Mouse (Mus musculus) ZHBTc4 (cell line): ENCODE results near the gene Cln5.

ENCODE experiments used
- DNase-seq: peaks from one replicate; pipeline ENCODE4 v3.0.0-alpha.2; 2011; ENCODE audit warnings: low read depth, low spot score

Gene Cln5

GRCm38 (mm10) chr14:103078006-103078912 is 8.2 kb downstream of the Cln5 start:
- DNase-seq, result peak; percentile 82

GRCm38 (mm10) chr14:103079209-103079977 is 9.4 kb downstream of the Cln5 start:
- DNase-seq, result no peak

- no peak for DNase-seq
These were observed 16.0 kb downstream of the Cln5 start for GRCm38 (mm10) chr14:103085840-103086533.

- DNase-seq, result no peak
These were observed 16.8 kb downstream of the Cln5 start for GRCm38 (mm10) chr14:103086671-103087324.

GRCm38 (mm10) chr14:103087846-103088245 is 17.8 kb downstream of the Cln5 start:
- DNase-seq, result no peak

- peak; percentile 90 for DNase-seq
These were observed 18.6 kb downstream of the Cln5 start for GRCm38 (mm10) chr14:103088624-103089023.

GRCm38 (mm10) chr14:103093236-103093635 is 23.2 kb downstream of the Cln5 start:
- peak; percentile 61 for DNase-seq

GRCm38 (mm10) chr14:103093670-103094069 is 23.7 kb downstream of the Cln5 start:
- DNase-seq, result no peak

- DNase-seq, result peak; percentile 32
These were observed 25.0 kb downstream of the Cln5 start for GRCm38 (mm10) chr14:103095036-103095435.

GRCm38 (mm10) chr14:103095826-103096225 is 25.8 kb downstream of the Cln5 start:
- DNase-seq, result no peak

- no peak for DNase-seq
These were observed 26.6 kb downstream of the Cln5 start for GRCm38 (mm10) chr14:103096621-103097020.

- no peak for DNase-seq
These were observed 28.2 kb downstream of the Cln5 start for GRCm38 (mm10) chr14:103098213-103098586.

GRCm38 (mm10) chr14:103098587-103099235 is 28.7 kb downstream of the Cln5 start:
- DNase-seq, result peak; percentile 78

GRCm38 (mm10) chr14:103099238-103099933 is 29.4 kb downstream of the Cln5 start, which contains the start of gene Fbxl3:
Fbxl3 (minus strand) TSS chr14:103099566.
- peak; percentile 100 for DNase-seq

GRCm38 (mm10) chr14:103100296-103100695 is 30.3 kb downstream of the Cln5 start:
- no peak for DNase-seq

GRCm38 (mm10) chr14:103101171-103101570 is 31.2 kb downstream of the Cln5 start:
- DNase-seq, result no peak

GRCm38 (mm10) chr14:103102246-103102645 is 32.2 kb downstream of the Cln5 start:
- peak; percentile 50 for DNase-seq

- no peak for DNase-seq
These were observed 32.8 kb downstream of the Cln5 start for GRCm38 (mm10) chr14:103102731-103103335.

- no peak for DNase-seq
These were observed 36.3 kb downstream of the Cln5 start for GRCm38 (mm10) chr14:103106301-103106700.

GRCm38 (mm10) chr14:103109971-103110370 is 40.0 kb downstream of the Cln5 start:
- DNase-seq, result no peak
